ENCODE assay signal across 24 mouse cellular contexts in genomic region chr19:56065730-56066129, GRCm38 (mm10).
A peak's percentile ranks its signal among the peaks of the same experiment; 100 is the strongest.
DNase-seq lines count a peak whose midpoint lies in the region; ATAC-seq and TF ChIP-seq lines count a peak whose summit lies in the region.
"Had no signal": no experiment of that assay in that cellular context is flagged by ENCODE, and none has a peak within 500 bp of the region (broad histone marks: within the 10 kb centered on the region; RNA-seq: fewer than 3 reads in every experiment).

No protein-coding gene starts in this region.

- no peak overlapping the region for H3K9ac ChIP-seq in forebrain, embryonic 11.5 days (ENCODE audit: low read length)
- no peak overlapping the region for H3K9ac ChIP-seq in forebrain, embryonic 14.5 days (ENCODE audit: low read length)
- no peak overlapping the region for H3K9ac ChIP-seq in kidney, embryonic 15.5 days
- H3K9ac ChIP-seq in kidney, postnatal 0 days (ENCODE audit: low read depth, low read length): no peak overlapping the region
- H3K9ac ChIP-seq: embryonic facial prominence, embryonic 12.5 days; forebrain, embryonic 12.5 days; forebrain, embryonic 15.5 days; forebrain, postnatal 0 days had no signal

- ATAC-seq in forebrain, embryonic 11.5 days (replicated peaks; ENCODE audit: low FRiP score): no peak
- ATAC-seq in forebrain, embryonic 14.5 days: no peak
- ATAC-seq in kidney, embryonic 15.5 days (replicated peaks; ENCODE audit: low FRiP score): peak; percentile 58; the same call in 1 of the 2 replicates
- ATAC-seq in kidney, postnatal 0 days (replicated peaks; ENCODE audit: low FRiP score, low read depth): no peak
- ATAC-seq: activated CD4-positive, CD25-positive, alpha-beta regulatory T cell, adult 4 months; CD4-positive, CD25-positive, alpha-beta regulatory T cell, adult 4 months; forebrain, embryonic 15.5 days; forebrain, postnatal 0 days had no signal

- no peak overlapping the region for H3K27ac ChIP-seq in forebrain, embryonic 11.5 days (ENCODE audit: low read depth, low read length)
- H3K27ac ChIP-seq in forebrain, embryonic 14.5 days (ENCODE audit: low read depth, low read length): no peak overlapping the region
- no peak overlapping the region for H3K27ac ChIP-seq in kidney, embryonic 15.5 days
- H3K27ac ChIP-seq in kidney, postnatal 0 days: no peak overlapping the region
- H3K27ac ChIP-seq: embryonic facial prominence, embryonic 10.5 days; embryonic facial prominence, embryonic 12.5 days; forebrain, embryonic 12.5 days; forebrain, embryonic 15.5 days had no signal

- no peak overlapping the region for H3K4me2 ChIP-seq in forebrain, embryonic 11.5 days (ENCODE audit: low read depth, low read length, severe bottlenecking)
- no peak overlapping the region for H3K4me2 ChIP-seq in forebrain, embryonic 14.5 days (ENCODE audit: low read length)
- no peak overlapping the region for H3K4me2 ChIP-seq in kidney, embryonic 15.5 days
- no peak overlapping the region for H3K4me2 ChIP-seq in kidney, postnatal 0 days (ENCODE audit: low read length)
- H3K4me2 ChIP-seq: embryonic facial prominence, embryonic 12.5 days; forebrain, embryonic 12.5 days; forebrain, embryonic 15.5 days had no signal

- peaks cover 29% of the 10 kb centered on the region for H3K4me1 ChIP-seq in forebrain, embryonic 11.5 days (replicated peaks; ENCODE audit: control insufficient read depth, insufficient read depth, low read length)
- peaks cover 12% of the 10 kb centered on the region; the same call in 1 of the 2 replicates for H3K4me1 ChIP-seq in forebrain, embryonic 14.5 days (ENCODE audit: control insufficient read depth, insufficient read depth, low read length)
- peaks cover 18% of the 10 kb centered on the region for H3K4me1 ChIP-seq in kidney, embryonic 15.5 days
- no peaks in the 10 kb centered on the region for H3K4me1 ChIP-seq in kidney, postnatal 0 days (replicated peaks; ENCODE audit: insufficient read depth, low read length)

- H3K27me3 ChIP-seq in forebrain, embryonic 11.5 days (ENCODE audit: control insufficient read depth, insufficient read depth, low read length): no peaks in the 10 kb centered on the region
- no peaks in the 10 kb centered on the region for H3K27me3 ChIP-seq in forebrain, embryonic 14.5 days (replicated peaks; ENCODE audit: control insufficient read depth, insufficient read depth, low read length)
- no peaks in the 10 kb centered on the region for H3K27me3 ChIP-seq in kidney, embryonic 15.5 days
- H3K27me3 ChIP-seq in kidney, postnatal 0 days (ENCODE audit: insufficient read depth, low read length): no peaks in the 10 kb centered on the region
- H3K27me3 ChIP-seq: forebrain, embryonic 15.5 days; Patski had no signal

- H3K36me3 ChIP-seq in forebrain, embryonic 11.5 days (ENCODE audit: control insufficient read depth, insufficient read depth, low read length): no peaks in the 10 kb centered on the region
- H3K36me3 ChIP-seq in forebrain, embryonic 14.5 days (ENCODE audit: control insufficient read depth, insufficient read depth, low read length): no peaks in the 10 kb centered on the region
- H3K36me3 ChIP-seq in kidney, embryonic 15.5 days: no peaks in the 10 kb centered on the region
- no peaks in the 10 kb centered on the region for H3K36me3 ChIP-seq in kidney, postnatal 0 days (ENCODE audit: insufficient read depth, low read length)
- H3K36me3 ChIP-seq: embryonic facial prominence, embryonic 10.5 days; embryonic facial prominence, embryonic 12.5 days; forebrain, embryonic 12.5 days; forebrain, embryonic 15.5 days; G1E had no signal

- H3K4me3 ChIP-seq in forebrain, embryonic 11.5 days (ENCODE audit: low read depth, low read length): no peak overlapping the region
- no peak overlapping the region for H3K4me3 ChIP-seq in forebrain, embryonic 14.5 days (ENCODE audit: low read depth, low read length)
- H3K4me3 ChIP-seq in kidney, embryonic 15.5 days (replicated peaks): no peak overlapping the region
- H3K4me3 ChIP-seq in kidney, postnatal 0 days (replicated peaks; ENCODE audit: low read depth, low read length): no peak overlapping the region
- H3K4me3 ChIP-seq: embryonic facial prominence, embryonic 10.5 days; embryonic facial prominence, embryonic 12.5 days; forebrain, embryonic 12.5 days; forebrain, embryonic 15.5 days had no signal

- 88% methylated on average over 6 of the region's 6 CpGs for WGBS in forebrain, embryonic 11.5 days
- 84% methylated on average over 6 of the region's 6 CpGs for WGBS in forebrain, embryonic 14.5 days
- 14% methylated on average over 6 of the region's 6 CpGs for WGBS in kidney, embryonic 15.5 days
- WGBS in kidney, postnatal 0 days: 12% methylated on average over 6 of the region's 6 CpGs

- TF ChIP-seq CTCF in kidney, postnatal 0 days (IDR thresholded peaks at IDR 0.05; ENCODE audit: low read depth): no peak

- H3K9me3 ChIP-seq in forebrain, embryonic 11.5 days (ENCODE audit: control insufficient read depth, low read length): no peaks in the 10 kb centered on the region
- no peaks in the 10 kb centered on the region for H3K9me3 ChIP-seq in forebrain, embryonic 14.5 days (replicated peaks; ENCODE audit: control insufficient read depth, low read length)
- H3K9me3 ChIP-seq in kidney, embryonic 15.5 days (replicated peaks): no peaks in the 10 kb centered on the region
- no peaks in the 10 kb centered on the region for H3K9me3 ChIP-seq in kidney, postnatal 0 days (replicated peaks; ENCODE audit: low read length)
- H3K9me3 ChIP-seq: embryonic facial prominence, embryonic 10.5 days; embryonic facial prominence, embryonic 12.5 days; forebrain, embryonic 12.5 days; forebrain, embryonic 15.5 days had no signal

- DNase-seq in forebrain, embryonic 11.5 days (ENCODE audit: low spot score): peak; percentile 30
- DNase-seq in forebrain, embryonic 14.5 days (ENCODE audit: low spot score): no peak
- no peak for DNase-seq in kidney, adult 11 months
- DNase-seq in kidney, postnatal 0 days (ENCODE audit: low spot score): peak; percentile 66
- no peak for DNase-seq in kidney, adult 8-10 months
- DNase-seq: adrenal gland, adult 8-10 months; adrenal gland, postnatal 14 days; adrenal gland, postnatal 36 days; B cell, adult 2 months; cerebellum, adult 11-12 months; cerebellum, adult 2 months; cerebellum, adult 9-10 months; cerebellum, postnatal 10 days; cerebellum, postnatal 25 days; forebrain, postnatal 0 days had no signal

Comparison
In these comparisons a context has a peak if more than half of its experiments do, and no peak if none do; other contexts are left out.
1. DNase-seq: peak in forebrain, embryonic 11.5 days (single experiment) and kidney, postnatal 0 days (single experiment); none in forebrain, embryonic 14.5 days (single experiment), kidney, adult 11 months (single experiment) and kidney, adult 8-10 months (0 of 2).